Mouse (Mus musculus) ES-E14 (cell line): ENCODE data around the gene Ric3. TPM values are rescaled to one million over a fixed set of nuclear protein-coding genes. Genes with fewer than 3 reads are reported as not detected.
"Not testable (repeated sequence)": the region's sequence is repeated elsewhere in the genome, so short reads cannot be mapped to it uniquely, and the experiment has no call there.

Experiments used
- DNase-seq: peaks from one replicate; pipeline ENCODE4 v3.0.0-alpha.2; 2013; ENCODE audit warnings: low read depth, low spot score
- H3K27ac ChIP-seq: 2 replicates; pipeline ENCODE4 v1.5.1; 2012; ENCODE audit warnings: low read depth, mild to moderate bottlenecking, low read length, moderate library complexity, mixed read lengths; ENCODE audit not compliant: poor library complexity, insufficient read depth, severe bottlenecking
- H3K36me3 ChIP-seq: 2 replicates; pipeline ENCODE4 v1.6.1; 2012; ENCODE audit warnings: mild to moderate bottlenecking, low read length, moderate library complexity, mixed read lengths; ENCODE audit not compliant: control insufficient read depth, poor library complexity, insufficient read depth, severe bottlenecking
- H3K4me1 ChIP-seq, 2 experiments: fragments of 150-350 bp in 1 of 2; sonication (generic) in 1 of 2; 2 replicates each; pipeline ENCODE4 v1.6.1; 2012; ENCODE audit warnings: low read length in 2 of 2, mild to moderate bottlenecking in 1 of 2, mixed read lengths in 1 of 2; ENCODE audit not compliant: control insufficient read depth in 2 of 2, insufficient read depth in 2 of 2, poor library complexity in 1 of 2
- H3K4me3 ChIP-seq, 2 experiments: fragments of 150-350 bp in 1 of 2; sonication (generic) in 1 of 2; 2 replicates each; pipeline ENCODE4 v1.5.1; 2012; ENCODE audit warnings: low read length in 2 of 2, low read depth in 1 of 2, mild to moderate bottlenecking in 1 of 2, mixed read lengths in 1 of 2; ENCODE audit not compliant: insufficient read depth in 1 of 2, poor library complexity in 1 of 2, severe bottlenecking in 1 of 2
- H3K9ac ChIP-seq: 2 replicates; pipeline ENCODE4 v1.6.1; 2012; ENCODE audit warnings: low read depth, mild to moderate bottlenecking, low read length, mixed read lengths; ENCODE audit not compliant: poor library complexity, insufficient read depth, severe bottlenecking
- H3K9me3 ChIP-seq: fragments of 150-350 bp; sonication (generic); 2 replicates; pipeline ENCODE4 v1.6.1; 2012; ENCODE audit warnings: low read depth, mild to moderate bottlenecking, low read length; ENCODE audit not compliant: control insufficient read depth, insufficient read depth
- CHD2 ChIP-seq: IDR thresholded peaks from 2 replicates; pipeline ENCODE4 v1.6.1; 2014; ENCODE audit warnings: mild to moderate bottlenecking, low read depth, low read length, inconsistent platforms
- HCFC1 ChIP-seq: IDR thresholded peaks from 2 replicates; pipeline ENCODE4 v1.6.1; 2012; ENCODE audit warnings: low read length, inconsistent platforms, borderline replicate concordance; ENCODE audit not compliant: insufficient read depth
- MAFK ChIP-seq: IDR thresholded peaks from 2 replicates; pipeline ENCODE4 v1.6.1; 2014; ENCODE audit warnings: mild to moderate bottlenecking, low read depth, low read length, inconsistent platforms; ENCODE audit not compliant: insufficient read depth
- ZC3H11A ChIP-seq: IDR thresholded peaks from 2 replicates; pipeline ENCODE4 v1.6.1; 2012; ENCODE audit warnings: low read depth, mild to moderate bottlenecking, inconsistent platforms, low read length, borderline replicate concordance
- ZNF384 ChIP-seq: IDR thresholded peaks from 2 replicates; pipeline ENCODE4 v1.6.1; 2012; ENCODE audit warnings: low read depth, low read length, inconsistent platforms
- in situ Hi-C, 2 experiments: fragments of 600-800 bp; cut with MboI; formaldehyde crosslinking; loops; one replicate each; pipeline ENCODE4 v1.15.1; 2025; ENCODE audit warnings: low sequenced_read_pairs in 2 of 2, inconsistent platforms in 1 of 2; ENCODE audit not compliant: unreplicated experiment in 2 of 2
- total RNA-seq: library from RNA; depleted of rRNA; stranded (reverse); fragments of 300-350 nt; gene quantifications from 2 replicates; pipeline ENCODE4 v1.2.3, GENCODE M21; 2012

Ric3 gene
- total RNA-seq, 1 experiment = 15.1 TPM

GRCm38 (mm10) chr7:109115929-109116328 lies 32.8 kb upstream of the Ric3 start:
- H3K9ac ChIP-seq = no peak overlapping the region
- no peaks in the 10 kb centered on the region for H3K36me3 ChIP-seq
- no peak overlapping the region for H3K27ac ChIP-seq
- no peak for TF ChIP-seq HCFC1
- TF ChIP-seq ZC3H11A = no peak
- no peak for TF ChIP-seq ZNF384
- TF ChIP-seq MAFK = no peak
- no peak for TF ChIP-seq CHD2
- no peak for DNase-seq
- no peaks in the 10 kb centered on the region for H3K4me1 ChIP-seq
- H3K4me3 ChIP-seq = no peak overlapping the region
- in situ Hi-C loops = no loop called here
- H3K9me3 ChIP-seq = no peaks in the 10 kb centered on the region

- in situ Hi-C loops, H3K36me3 ChIP-seq, H3K4me1 ChIP-seq, H3K27ac ChIP-seq, H3K9me3 ChIP-seq, H3K9ac ChIP-seq, DNase-seq, H3K4me3 ChIP-seq: not testable (repeated sequence)
Measured at GRCm38 (mm10) chr7:109115488-109115887, 32.4 kb upstream of the Ric3 start.

DNA sequence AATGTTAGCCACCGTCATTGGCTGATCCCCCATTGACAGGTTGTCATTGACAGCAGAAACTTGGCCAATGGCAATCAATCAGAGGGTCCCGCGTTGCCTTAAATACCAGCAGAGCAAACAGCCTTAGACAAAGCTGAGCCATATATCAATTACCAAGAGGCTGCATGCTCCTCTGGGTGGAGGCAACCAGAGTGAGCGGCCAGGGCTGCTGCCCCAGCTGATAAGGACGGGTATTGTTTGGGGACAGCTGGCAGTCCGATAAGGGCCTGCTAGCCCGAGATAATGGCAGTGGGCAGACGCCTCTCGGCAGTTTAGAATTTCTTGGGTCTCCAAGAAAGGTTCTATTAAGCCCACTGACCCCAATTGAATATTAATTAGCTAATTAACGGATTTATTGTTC lies 31.8 kb upstream of the Ric3 start:
- in situ Hi-C loops = no loop called here
- H3K4me3 ChIP-seq = no peak overlapping the region
- no peaks in the 10 kb centered on the region for H3K36me3 ChIP-seq
- no peaks in the 10 kb centered on the region for H3K4me1 ChIP-seq
- no peak for TF ChIP-seq ZNF384
- TF ChIP-seq CHD2 = no peak
- TF ChIP-seq HCFC1 = no peak
- TF ChIP-seq ZC3H11A = no peak
- TF ChIP-seq MAFK = no peak
- no peaks in the 10 kb centered on the region for H3K9me3 ChIP-seq
- no peak for DNase-seq
- no peak overlapping the region for H3K27ac ChIP-seq
- no peak overlapping the region for H3K9ac ChIP-seq

GRCm38 (mm10) chr7:109111000-109111399 lies 27.9 kb upstream of the Ric3 start:
- Histone ChIP-seq H3K9me3 (no peaks in the 10 kb centered on the region), H3K4me3 (no peak overlapping the region), H3K9ac (no peak overlapping the region), H3K27ac (no peak overlapping the region), H3K4me1 (no peaks in the 10 kb centered on the region), H3K36me3 (no peaks in the 10 kb centered on the region)
- TF ChIP-seq ZNF384 (no peak), MAFK (no peak), HCFC1 (no peak), ZC3H11A (no peak), CHD2 (no peak)
- no peak for DNase-seq
- in situ Hi-C loops = no loop called here

GRCm38 (mm10) chr7:109104894-109105293 lies 21.8 kb upstream of the Ric3 start:
- no peak overlapping the region for H3K9ac ChIP-seq
- in situ Hi-C loops = no loop called here
- TF ChIP-seq CHD2 = no peak
- no peak for TF ChIP-seq MAFK
- TF ChIP-seq ZNF384 = no peak
- no peaks in the 10 kb centered on the region for H3K4me1 ChIP-seq
- no peaks in the 10 kb centered on the region for H3K9me3 ChIP-seq
- H3K27ac ChIP-seq = no peak overlapping the region
- no peaks in the 10 kb centered on the region for H3K36me3 ChIP-seq
- no peak overlapping the region for H3K4me3 ChIP-seq
- DNase-seq = no peak
